Mouse (Mus musculus): ENCODE data around the gene Invs.

- TF ChIP-seq POLR2A (IDR thresholded peaks at IDR 0.05; ENCODE audit: borderline replicate concordance, extremely low read depth, low read depth, low read length) = peak; percentile 56; the same call in 1 of the 2 replicates
- no peak for TF ChIP-seq CTCF (IDR thresholded peaks at IDR 0.05; ENCODE audit: insufficient read depth, low read length)
Measured at GRCm38 (mm10) chr4:48279498-48280134, at the start of gene Invs, which contains the start of gene Erp44.
